Mouse (Mus musculus) liver, adult 2 months (tissue): ENCODE data around the gene Plxna4.

ENCODE experiments used
- CTCF ChIP-seq: fragments of 200-500 bp; IDR thresholded peaks from 2 replicates; pipeline ENCODE4 v1.5.1; 2011; ENCODE audit warnings: low read depth, low read length, control low read depth
- POLR2A ChIP-seq: fragments of 200-500 bp; IDR thresholded peaks from 2 replicates; pipeline ENCODE4 v1.6.1; 2011; ENCODE audit warnings: low read length, control low read depth; ENCODE audit not compliant: insufficient read depth; ENCODE audit errors: extremely low read depth

DNA sequence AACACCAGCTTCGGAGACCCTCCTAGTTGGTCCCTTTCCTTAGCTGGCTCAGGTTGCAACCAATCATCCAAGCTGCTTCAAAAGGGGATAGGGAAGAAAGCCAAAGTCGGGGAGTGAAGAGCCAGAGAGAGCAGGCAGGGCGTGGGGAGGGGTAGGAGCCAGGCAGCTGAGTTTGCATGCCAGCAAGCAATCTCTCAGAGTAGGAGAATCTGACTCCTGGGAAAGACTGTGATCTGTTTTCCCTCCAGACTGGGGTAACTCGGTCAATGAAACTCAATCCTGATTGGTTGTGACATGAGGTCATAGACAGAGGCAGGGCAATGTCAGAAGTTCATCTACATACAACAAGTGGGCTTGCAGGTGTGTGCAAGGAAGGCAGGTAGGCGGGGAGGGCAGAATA lies 260.8 kb downstream of the Plxna4 start:
- TF ChIP-seq CTCF (no peak), POLR2A (no peak)
